ENCODE assay signal across 8 mouse cellular contexts in genomic region chr2:164521841-164522240, GRCm38 (mm10). TPM values are rescaled to one million over a fixed set of nuclear protein-coding genes. Genes with fewer than 3 reads are reported as not detected.
DNase-seq lines count a peak whose midpoint lies in the region; ATAC-seq lines count a peak whose summit lies in the region.

No protein-coding gene starts in this region.

- peak; percentile 29 for DNase-seq in right cerebral cortex, adult 18-20 months
- DNase-seq in right cerebral cortex, postnatal 25 days, result no peak
- DNase-seq in embryo, embryonic 9.5 days (ENCODE audit: extremely low spot score), result no peak
- no peak for DNase-seq in heart, adult 9 months (ENCODE audit: low spot score in 2 of 2)
- DNase-seq in left cerebral cortex, postnatal 14 days (ENCODE audit: low spot score in 2 of 2), result no peak
- DNase-seq in ovary, postnatal 14 days (ENCODE audit: low spot score), result no peak

- ATAC-seq in common myeloid progenitor, adult 5-6 weeks (replicated peaks; ENCODE audit: low read depth, poor library complexity, severe bottlenecking), result peak; percentile 83
- ATAC-seq in megakaryocyte-erythroid progenitor cell, adult 5-6 weeks (replicated peaks; ENCODE audit: low FRiP score, low TSS enrichment, poor library complexity, severe bottlenecking), result peak; percentile 72

- intact Hi-C loops in left cerebral cortex, postnatal 14 days (cut with DNase I), result no loop called here

RNA-seq across cellular contexts. Expression of gene Pigt, which starts 24.5 kb away (rescaled TPM):
- total RNA-seq in common myeloid progenitor, adult 5-6 weeks (2017), result 30.6 and 33.2 TPM in 2 replicates
- total RNA-seq in megakaryocyte-erythroid progenitor cell, adult 5-6 weeks (2014; fragmentation: Nextera tagmentation), result 76.4 and 89.3 TPM in 2 replicates
- total RNA-seq in megakaryocyte-erythroid progenitor cell, adult 5-6 weeks (2017), result 16.3 and 36.6 TPM in 2 replicates
- 100 to 1,000 TPM; 115 to 122 TPM for total RNA-seq in left cerebral cortex, postnatal 14 days (2021)

RNA-seq across cellular contexts. Expression of gene Dbndd2, which starts 35.9 kb away (rescaled TPM):
- 0.18 TPM in 1 of 2 replicates, not detected in the other for total RNA-seq in common myeloid progenitor, adult 5-6 weeks (2017)
- 2.4 TPM in 2 replicates for total RNA-seq in megakaryocyte-erythroid progenitor cell, adult 5-6 weeks (2014; fragmentation: Nextera tagmentation)
- 2.9 TPM in 1 of 2 replicates, not detected in the other for total RNA-seq in megakaryocyte-erythroid progenitor cell, adult 5-6 weeks (2017)
- 100 to 1,000 TPM; 112 to 116 TPM for total RNA-seq in left cerebral cortex, postnatal 14 days (2021)

RNA-seq across cellular contexts. Expression of gene Wfdc2, which starts 40.4 kb away (rescaled TPM):
- not detected in 2 replicates for total RNA-seq in common myeloid progenitor, adult 5-6 weeks (2017)
- not detected in 2 replicates for total RNA-seq in megakaryocyte-erythroid progenitor cell, adult 5-6 weeks (2014; fragmentation: Nextera tagmentation)
- total RNA-seq in megakaryocyte-erythroid progenitor cell, adult 5-6 weeks (2017), result not detected in 2 replicates
- total RNA-seq in left cerebral cortex, postnatal 14 days (2021), result 1 to 10 TPM; 1.0 to 1.6 TPM

RNA-seq across cellular contexts. Expression of gene Trp53tg5, which starts 48.3 kb away (rescaled TPM):
- total RNA-seq in common myeloid progenitor, adult 5-6 weeks (2017), result not detected in 2 replicates
- total RNA-seq in megakaryocyte-erythroid progenitor cell, adult 5-6 weeks (2014; fragmentation: Nextera tagmentation), result not detected in 2 replicates
- not detected in 2 replicates for total RNA-seq in megakaryocyte-erythroid progenitor cell, adult 5-6 weeks (2017)
- not detected for total RNA-seq in left cerebral cortex, postnatal 14 days (2021)

RNA-seq across cellular contexts. Expression of gene Spint3, which starts 51.4 kb away (rescaled TPM):
- not detected in 2 replicates for total RNA-seq in common myeloid progenitor, adult 5-6 weeks (2017)
- total RNA-seq in megakaryocyte-erythroid progenitor cell, adult 5-6 weeks (2014; fragmentation: Nextera tagmentation), result not detected in 2 replicates
- total RNA-seq in megakaryocyte-erythroid progenitor cell, adult 5-6 weeks (2017), result not detected in 2 replicates
- not detected for total RNA-seq in left cerebral cortex, postnatal 14 days (2021)

Comparison
In these comparisons a context has a peak if more than half of its experiments do, and no peak if none do; other contexts are left out.
1. RNA of gene Dbndd2, which starts 35.9 kb away (total RNA-seq): 112 to 116 TPM in left cerebral cortex, postnatal 14 days; 2.4 to 2.9 TPM in megakaryocyte-erythroid progenitor cell, adult 5-6 weeks and 0.18 TPM in common myeloid progenitor, adult 5-6 weeks; every median in the first group is over 10 times any median in the second.